Mouse (Mus musculus): ENCODE measurements around the gene Lrch1. TPM values are rescaled to one million over a fixed set of nuclear protein-coding genes. Genes with fewer than 3 reads are reported as not detected.

The Lrch1 gene
- polyA plus RNA-seq, 2 experiments, result 13.0 to 15.2 TPM

DNA sequence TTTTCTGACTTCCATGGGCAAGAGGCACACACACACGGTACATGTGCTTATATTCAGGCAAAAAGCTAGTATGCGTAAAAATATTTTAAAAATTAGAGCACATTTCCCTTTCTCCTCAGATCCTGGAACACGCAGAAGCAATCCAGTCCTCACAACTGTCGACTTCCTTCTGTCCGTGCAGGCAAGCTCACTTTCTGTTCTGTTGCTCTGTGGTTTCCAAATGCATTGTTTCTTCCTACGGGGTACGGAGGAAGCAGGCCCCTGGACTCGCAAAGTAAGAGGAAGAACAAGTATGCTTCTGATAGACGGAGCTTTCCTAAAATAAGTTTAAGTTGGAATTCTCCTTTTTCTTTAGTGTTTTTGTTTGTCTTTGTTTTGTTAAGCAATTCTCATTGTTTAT is 8.3 kb downstream of the Lrch1 start:
- Histone ChIP-seq H3K9me3 (ENCODE audit: control insufficient read depth, low read length) (no peaks in the 10 kb centered on the region), H3K36me3 (ENCODE audit: control insufficient read depth, insufficient read depth, low read length) (peaks cover 3% of the 10 kb centered on the region; the same call in 1 of the 2 replicates), H3K4me2 (replicated peaks; ENCODE audit: low read depth, low read length, severe bottlenecking) (no peak overlapping the region), H3K27me3 (ENCODE audit: control insufficient read depth, insufficient read depth, low read length) (no peaks in the 10 kb centered on the region), H3K4me3 (replicated peaks; ENCODE audit: low read length) (no peak overlapping the region), H3K9ac (ENCODE audit: low read depth, low read length, severe bottlenecking) (no peak overlapping the region), H3K4me1 (ENCODE audit: control insufficient read depth, insufficient read depth, low read length) (peaks cover 2% of the 10 kb centered on the region; the same call in 1 of the 2 replicates), H3K27ac (replicated peaks; ENCODE audit: low read depth, low read length) (no peak overlapping the region)
- ATAC-seq (ENCODE audit: low FRiP score, low read depth) (no peak), DNase-seq (ENCODE audit: low spot score) (no peak)
- WGBS, result 78% methylated on average over 9 of the region's 9 CpGs
- TF ChIP-seq POLR2A (IDR thresholded peaks at IDR 0.05; ENCODE audit: borderline replicate concordance, extremely low read depth, insufficient read depth, insufficient read length), result no peak

DNA sequence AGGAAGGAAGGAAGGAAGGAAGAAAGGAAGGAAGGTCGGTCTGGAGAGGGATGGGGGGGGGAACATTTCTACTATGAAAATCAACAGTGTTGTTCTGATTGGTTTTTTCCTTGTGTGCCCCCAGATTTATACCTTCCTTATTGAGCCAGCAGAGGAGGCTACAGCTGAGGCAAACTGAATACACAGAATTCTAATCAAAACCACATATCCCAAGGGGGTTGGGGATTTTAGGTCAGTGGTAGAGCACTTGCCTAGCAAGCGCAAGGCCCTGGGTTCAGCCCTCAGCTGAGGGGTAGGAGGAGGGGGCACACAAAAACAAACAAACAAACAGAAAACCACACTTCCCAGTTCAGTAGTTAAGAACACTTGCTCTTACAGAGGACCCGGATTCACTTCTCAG is 8.8 kb downstream of the Lrch1 start:
- no peaks in the 10 kb centered on the region for H3K27me3 ChIP-seq (ENCODE audit: control insufficient read depth, insufficient read depth, low read length)
- H3K4me1 ChIP-seq (ENCODE audit: control insufficient read depth, insufficient read depth, low read length), result peaks cover 6% of the 10 kb centered on the region
- no peaks in the 10 kb centered on the region for H3K9me3 ChIP-seq (ENCODE audit: control insufficient read depth, low read length)
- no peak overlapping the region for H3K4me3 ChIP-seq (replicated peaks; ENCODE audit: low read length)
- DNase-seq (ENCODE audit: low spot score) (no peak), ATAC-seq (ENCODE audit: low FRiP score, low read depth) (no peak)
- WGBS, result 86% methylated on average over 3 of the region's 3 CpGs
- H3K27ac ChIP-seq (replicated peaks; ENCODE audit: low read depth, low read length), result no peak overlapping the region
- TF ChIP-seq POLR2A (IDR thresholded peaks at IDR 0.05; ENCODE audit: borderline replicate concordance, extremely low read depth, insufficient read depth, insufficient read length), result no peak
- H3K9ac ChIP-seq (ENCODE audit: low read depth, low read length, severe bottlenecking), result no peak overlapping the region
- H3K36me3 ChIP-seq (ENCODE audit: control insufficient read depth, insufficient read depth, low read length), result peaks cover 3% of the 10 kb centered on the region; the same call in 1 of the 2 replicates
- no peak overlapping the region for H3K4me2 ChIP-seq (replicated peaks; ENCODE audit: low read depth, low read length, severe bottlenecking)

DNA sequence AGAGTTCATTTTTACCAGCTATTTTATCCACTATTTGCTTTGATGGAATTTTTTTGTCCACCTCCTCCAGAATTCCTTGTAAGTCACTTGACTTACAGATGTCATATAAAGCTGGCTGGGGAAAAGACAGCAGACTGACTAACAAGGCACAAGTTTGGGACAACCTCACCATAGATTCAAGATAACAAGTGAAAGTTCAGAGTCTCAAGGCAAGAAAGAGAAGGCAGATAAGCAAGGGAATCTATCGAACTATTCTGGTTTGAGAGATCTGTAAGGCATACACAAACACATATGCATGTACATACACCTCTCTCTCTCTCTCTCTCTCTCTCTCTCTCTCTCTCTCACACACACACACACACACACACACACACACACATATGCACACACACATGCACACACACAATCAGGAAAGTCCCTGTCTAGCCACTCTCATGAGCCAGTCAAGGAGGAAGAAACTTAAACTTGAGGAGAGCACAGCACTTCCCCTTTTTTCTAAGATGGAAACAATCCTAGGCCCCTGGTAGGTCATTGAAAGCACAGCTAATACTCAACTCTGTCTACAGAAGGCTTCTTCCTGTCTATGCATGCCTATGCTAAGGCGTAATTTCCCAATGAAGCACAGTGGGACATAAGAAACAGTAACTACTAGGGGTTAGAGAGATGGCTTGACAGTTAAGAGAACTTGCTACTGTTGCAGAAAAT is 11.0 kb downstream of the Lrch1 start:
- ATAC-seq (ENCODE audit: low FRiP score, low read depth), result no peak
- Histone ChIP-seq H3K9ac (ENCODE audit: low read depth, low read length, severe bottlenecking) (no peak overlapping the region), H3K4me2 (replicated peaks; ENCODE audit: low read depth, low read length, severe bottlenecking) (no peak overlapping the region), H3K4me3 (replicated peaks; ENCODE audit: low read length) (no peak overlapping the region), H3K4me1 (ENCODE audit: control insufficient read depth, insufficient read depth, low read length) (peaks cover 8% of the 10 kb centered on the region), H3K27ac (replicated peaks; ENCODE audit: low read depth, low read length) (no peak overlapping the region), H3K36me3 (ENCODE audit: control insufficient read depth, insufficient read depth, low read length) (peaks cover 3% of the 10 kb centered on the region; the same call in 1 of the 2 replicates), H3K27me3 (ENCODE audit: control insufficient read depth, insufficient read depth, low read length) (no peaks in the 10 kb centered on the region), H3K9me3 (ENCODE audit: control insufficient read depth, low read length) (no peaks in the 10 kb centered on the region)
- DNase-seq (ENCODE audit: low spot score), result no peak
- TF ChIP-seq POLR2A (IDR thresholded peaks at IDR 0.05; ENCODE audit: borderline replicate concordance, extremely low read depth, insufficient read depth, insufficient read length), result no peak
- 92% methylated on average over 2 of the region's 2 CpGs for WGBS

DNA sequence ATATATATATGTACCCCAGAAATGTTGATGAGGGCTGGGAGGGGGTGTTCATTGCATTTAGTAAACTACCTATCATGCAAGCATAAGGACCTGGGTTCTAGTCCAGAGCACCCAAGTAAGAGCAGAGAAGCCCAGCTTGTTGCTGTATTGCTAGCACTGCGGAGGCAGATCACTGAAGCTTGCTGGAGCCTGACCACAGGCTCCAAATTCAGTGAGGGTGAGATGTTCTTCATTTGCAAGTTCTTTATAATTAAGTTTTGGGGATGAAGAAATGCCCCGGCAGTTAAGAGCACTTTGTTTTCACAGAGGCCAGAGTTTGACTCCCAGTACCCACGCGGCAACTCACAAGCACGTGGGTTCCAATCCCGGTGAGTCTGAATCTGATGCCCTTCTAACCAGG is 12.6 kb downstream of the Lrch1 start:
- H3K4me3 ChIP-seq (replicated peaks; ENCODE audit: low read length), result no peak overlapping the region
- H3K27me3 ChIP-seq (ENCODE audit: control insufficient read depth, insufficient read depth, low read length), result no peaks in the 10 kb centered on the region
- H3K4me2 ChIP-seq (replicated peaks; ENCODE audit: low read depth, low read length, severe bottlenecking), result no peak overlapping the region
- ATAC-seq (ENCODE audit: low FRiP score, low read depth) (no peak), DNase-seq (ENCODE audit: low spot score) (no peak)
- no peaks in the 10 kb centered on the region; the same call in 1 of the 2 replicates for H3K36me3 ChIP-seq (ENCODE audit: control insufficient read depth, insufficient read depth, low read length)
- H3K9ac ChIP-seq (ENCODE audit: low read depth, low read length, severe bottlenecking), result no peak overlapping the region
- H3K4me1 ChIP-seq (ENCODE audit: control insufficient read depth, insufficient read depth, low read length), result peaks cover 8% of the 10 kb centered on the region
- H3K27ac ChIP-seq (replicated peaks; ENCODE audit: low read depth, low read length), result no peak overlapping the region
- no peak for TF ChIP-seq POLR2A (IDR thresholded peaks at IDR 0.05; ENCODE audit: borderline replicate concordance, extremely low read depth, insufficient read depth, insufficient read length)
- 94% methylated on average over 6 of the region's 6 CpGs for WGBS
- H3K9me3 ChIP-seq (ENCODE audit: control insufficient read depth, low read length), result no peaks in the 10 kb centered on the region

DNA sequence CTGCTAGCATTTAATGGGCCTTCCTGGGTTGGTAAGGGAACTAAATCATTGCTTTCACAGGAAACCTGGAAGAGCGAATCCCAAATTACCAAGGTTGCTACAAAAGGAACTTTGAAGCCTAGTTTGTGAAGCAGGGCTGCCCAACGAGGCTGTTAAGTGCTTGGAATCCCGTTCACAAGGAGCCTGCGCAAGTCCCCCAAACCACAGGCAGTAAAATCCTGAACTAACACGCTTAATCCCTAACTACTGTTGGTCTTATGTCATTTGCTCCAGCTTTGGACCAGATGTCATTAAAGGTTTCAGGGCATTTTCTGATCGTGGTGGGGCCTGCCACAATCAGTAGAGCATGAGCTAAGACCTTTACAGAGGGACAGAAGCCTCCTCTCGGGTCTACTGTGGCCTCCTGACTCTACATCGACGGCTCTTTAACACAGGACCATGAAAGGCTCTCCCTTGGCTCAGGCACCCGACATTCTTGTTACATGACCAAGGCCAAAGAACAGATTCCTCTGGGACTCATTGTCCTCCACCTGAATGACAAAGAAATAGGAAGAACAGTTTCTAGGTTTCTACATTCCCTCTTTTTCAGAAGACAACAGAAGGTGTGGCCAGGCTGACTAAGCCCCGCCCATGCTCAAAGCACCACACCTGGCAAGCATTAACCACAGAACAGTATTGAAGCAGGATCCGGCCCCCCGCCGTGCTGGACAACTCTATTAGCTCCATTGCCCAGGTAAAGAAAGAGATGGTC is 13.5 kb downstream of the Lrch1 start:
- ATAC-seq (ENCODE audit: low FRiP score, low read depth) (peak; percentile 54; the same call in 1 of the 2 replicates), DNase-seq (ENCODE audit: low spot score) (peak; percentile 68)
- H3K4me1 ChIP-seq (ENCODE audit: control insufficient read depth, insufficient read depth, low read length), result peaks cover 16% of the 10 kb centered on the region
- H3K27me3 ChIP-seq (ENCODE audit: control insufficient read depth, insufficient read depth, low read length), result no peaks in the 10 kb centered on the region
- H3K9me3 ChIP-seq (ENCODE audit: control insufficient read depth, low read length), result no peaks in the 10 kb centered on the region
- no peak for TF ChIP-seq POLR2A (IDR thresholded peaks at IDR 0.05; ENCODE audit: borderline replicate concordance, extremely low read depth, insufficient read depth, insufficient read length)
- H3K27ac ChIP-seq (replicated peaks; ENCODE audit: low read depth, low read length), result no peak overlapping the region
- no peaks in the 10 kb centered on the region; the same call in 1 of the 2 replicates for H3K36me3 ChIP-seq (ENCODE audit: control insufficient read depth, insufficient read depth, low read length)
- WGBS, result 25% methylated on average over 14 of the region's 14 CpGs
- no peak overlapping the region for H3K4me3 ChIP-seq (replicated peaks; ENCODE audit: low read length)
- H3K4me2 ChIP-seq (replicated peaks; ENCODE audit: low read depth, low read length, severe bottlenecking), result no peak overlapping the region
- no peak overlapping the region for H3K9ac ChIP-seq (ENCODE audit: low read depth, low read length, severe bottlenecking)

Measured in limb, embryonic 14.5 days (tissue).